Mouse (Mus musculus) splenic B cell, adult 2 months (primary cell): ENCODE results near the gene Snrpn.
"Not testable (repeated sequence)": the region's sequence is repeated elsewhere in the genome, so short reads cannot be mapped to it uniquely, and the experiment has no call there.

ENCODE experiments used
- DNase-seq: peaks from one replicate; pipeline ENCODE4 v3.0.0-alpha.2; 2011; ENCODE audit warnings: low read depth, low spot score
- H3K27me3 ChIP-seq: 2 replicates; pipeline ENCODE4 v1.6.1; 2012; ENCODE audit warnings: mild to moderate bottlenecking, low read length, moderate library complexity, mixed read lengths; ENCODE audit not compliant: control insufficient read depth, poor library complexity, insufficient read depth, severe bottlenecking
- H3K36me3 ChIP-seq: 2 replicates; pipeline ENCODE4 v1.6.1; 2012; ENCODE audit warnings: mild to moderate bottlenecking, low read length, moderate library complexity, mixed read lengths; ENCODE audit not compliant: control insufficient read depth, poor library complexity, insufficient read depth, severe bottlenecking

Snrpn gene

DNA sequence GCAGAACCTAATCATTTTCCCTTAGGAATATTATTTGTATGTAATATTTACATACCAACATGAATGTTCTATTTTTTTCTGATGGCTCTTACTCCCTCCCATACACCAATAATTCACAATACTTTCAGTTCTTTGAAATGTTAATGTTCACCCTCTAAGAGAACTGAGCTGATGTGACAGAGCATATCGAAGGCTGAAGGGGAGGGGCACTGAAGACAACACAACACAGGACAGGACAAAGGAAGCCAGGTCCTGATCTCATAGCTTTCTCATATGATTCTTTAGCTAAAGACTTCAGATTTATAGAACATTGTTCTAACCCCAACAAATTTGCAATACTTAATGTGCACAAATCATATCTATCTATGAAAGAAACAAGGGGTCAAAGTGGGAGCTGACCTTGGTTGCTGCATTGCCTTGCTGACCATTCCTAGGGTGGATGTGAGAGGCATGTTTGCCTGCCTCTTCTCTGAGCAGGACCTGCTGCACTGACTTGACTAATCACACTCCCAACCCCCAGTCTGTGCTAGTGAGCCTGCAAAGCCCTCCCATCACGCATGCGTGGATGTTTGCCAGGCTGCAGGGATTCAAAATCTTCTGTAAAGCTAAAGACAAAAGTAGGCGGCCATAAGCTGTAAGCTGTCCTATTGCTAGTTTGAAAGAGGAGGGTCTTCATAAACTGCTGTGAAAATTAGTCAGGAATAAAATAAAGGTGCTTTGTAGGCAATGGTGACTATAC lies at the start of gene Snrpn:
Gene Snrpn, minus strand, starts transcription at position 478 of the 739 bp plus-strand sequence.
- Histone ChIP-seq H3K27me3 (no peaks in the 10 kb centered on the region), H3K36me3 (no peaks in the 10 kb centered on the region)
- no peak for DNase-seq

DNA sequence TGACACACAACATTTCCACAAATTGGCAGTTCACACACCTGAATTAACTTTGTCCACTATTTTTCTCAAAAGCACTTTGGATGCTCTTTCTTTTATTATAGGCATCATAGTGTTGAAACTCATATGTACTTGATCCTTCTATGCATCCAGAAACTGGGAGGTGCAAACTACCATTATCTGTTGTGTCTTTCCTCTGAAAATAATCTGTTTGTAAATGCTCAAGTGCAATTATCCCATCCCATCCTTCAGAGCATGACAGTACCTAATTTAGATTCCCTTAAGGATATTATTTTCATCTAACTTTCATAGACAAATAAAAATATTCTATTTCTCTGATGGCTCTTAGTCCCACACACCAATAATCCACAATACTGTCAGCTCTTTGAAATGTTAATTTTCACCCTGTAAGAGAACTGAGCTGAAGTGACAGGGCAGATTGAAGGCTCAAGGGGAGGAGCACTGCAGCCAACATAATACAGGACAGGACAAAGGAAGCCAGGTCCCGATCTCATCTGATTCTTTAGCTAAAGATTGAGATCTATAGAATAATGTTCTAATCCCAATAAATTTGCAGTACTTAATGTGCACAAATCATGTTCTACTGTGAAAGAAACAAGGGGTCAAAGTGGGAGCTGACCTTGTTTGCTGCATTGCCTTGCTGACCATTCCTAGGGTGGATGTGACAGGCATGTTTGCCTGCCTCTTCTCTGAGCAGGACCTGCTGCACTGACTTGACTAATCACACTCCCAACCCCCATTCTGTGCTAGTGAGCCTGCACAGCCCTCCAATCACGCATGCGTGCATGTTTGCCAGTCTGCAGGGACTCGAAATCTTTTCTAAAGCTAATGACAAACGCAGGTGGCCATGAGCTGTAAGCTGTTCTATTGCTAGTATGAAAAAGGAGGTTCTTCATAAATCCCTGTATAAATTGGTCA lies 30.5 kb upstream of the Snrpn start:
- no peak for DNase-seq
- H3K36me3 ChIP-seq = no peaks in the 10 kb centered on the region
- H3K27me3 ChIP-seq = no peaks in the 10 kb centered on the region

DNA sequence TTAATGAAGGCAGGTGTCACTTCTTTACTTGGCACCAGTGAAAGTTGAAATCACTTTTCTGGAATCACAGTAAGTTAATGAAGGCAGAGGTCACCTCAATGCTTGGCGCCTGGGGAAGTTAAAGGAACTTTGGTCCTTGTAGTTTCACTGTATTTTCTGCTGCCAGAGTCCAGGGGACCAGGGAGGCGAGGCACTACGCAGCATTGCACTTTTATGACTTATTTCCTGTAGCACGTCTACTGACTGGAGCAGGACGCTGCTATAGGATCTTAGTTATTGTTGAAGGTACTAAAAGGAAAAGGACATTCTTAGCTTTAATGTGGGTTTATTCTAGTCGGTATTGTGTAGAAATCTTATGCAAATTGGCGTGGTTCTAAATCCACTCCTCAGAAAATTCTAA lies 14.7 kb downstream of the Snrpn start:
- H3K36me3 ChIP-seq = no peaks in the 10 kb centered on the region
- no peaks in the 10 kb centered on the region for H3K27me3 ChIP-seq
- DNase-seq = no peak

DNA sequence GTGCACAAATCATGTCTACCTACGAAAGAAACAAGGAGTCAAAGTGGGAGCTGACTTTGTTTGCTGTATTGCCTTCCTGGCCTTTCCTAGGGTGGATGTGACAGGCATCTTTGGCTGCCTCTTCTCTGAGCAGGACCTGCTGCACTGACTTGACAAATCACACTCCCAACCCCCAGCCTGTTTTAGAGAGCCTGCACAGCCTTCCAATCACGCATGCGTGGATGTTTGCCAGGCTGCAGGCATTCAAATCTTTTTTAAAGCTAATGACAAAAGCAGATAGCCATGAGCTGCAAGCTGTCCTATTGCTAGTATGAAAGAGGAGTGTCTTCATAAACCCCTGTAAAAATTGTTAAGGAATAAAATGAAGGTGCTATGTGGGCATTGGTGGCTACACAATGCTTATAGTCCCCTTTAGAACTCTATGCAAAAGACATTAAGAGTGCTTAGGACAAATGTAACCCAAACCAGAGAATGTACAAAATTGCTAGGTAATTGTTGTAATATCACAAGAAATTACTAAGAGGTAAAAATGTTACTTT lies 16.9 kb downstream of the Snrpn start:
- H3K36me3 ChIP-seq, H3K27me3 ChIP-seq, DNase-seq: not testable (repeated sequence)

DNA sequence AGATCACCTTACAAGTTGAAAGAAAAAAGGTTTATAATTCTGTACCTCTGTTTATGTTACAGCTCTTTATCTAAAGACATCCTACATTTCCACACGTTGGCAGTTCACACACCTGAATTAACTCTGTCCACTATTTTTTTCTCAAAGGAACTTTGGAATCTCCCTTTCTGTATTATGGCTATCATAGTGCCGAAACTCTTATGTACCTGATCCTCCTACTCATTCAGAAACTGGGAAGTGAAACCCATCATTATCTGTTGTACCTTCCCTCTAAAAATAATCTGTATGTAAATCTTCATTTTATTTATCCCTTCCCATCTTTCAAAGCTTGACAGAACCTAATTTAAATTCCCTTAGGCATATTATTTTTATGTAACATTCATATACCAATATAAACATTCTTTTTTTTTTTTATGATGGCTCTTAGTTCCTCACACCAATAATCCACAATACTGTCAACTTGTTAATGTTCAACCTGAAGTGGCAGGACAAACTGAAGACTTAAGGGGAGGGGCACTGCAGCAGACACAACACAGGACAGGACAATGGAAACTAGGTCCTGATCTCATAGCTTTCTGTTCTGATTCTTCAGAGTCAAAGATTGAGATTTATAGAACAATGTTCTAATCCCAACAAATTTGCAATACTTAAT lies 17.5 kb downstream of the Snrpn start:
- DNase-seq = no peak

DNA sequence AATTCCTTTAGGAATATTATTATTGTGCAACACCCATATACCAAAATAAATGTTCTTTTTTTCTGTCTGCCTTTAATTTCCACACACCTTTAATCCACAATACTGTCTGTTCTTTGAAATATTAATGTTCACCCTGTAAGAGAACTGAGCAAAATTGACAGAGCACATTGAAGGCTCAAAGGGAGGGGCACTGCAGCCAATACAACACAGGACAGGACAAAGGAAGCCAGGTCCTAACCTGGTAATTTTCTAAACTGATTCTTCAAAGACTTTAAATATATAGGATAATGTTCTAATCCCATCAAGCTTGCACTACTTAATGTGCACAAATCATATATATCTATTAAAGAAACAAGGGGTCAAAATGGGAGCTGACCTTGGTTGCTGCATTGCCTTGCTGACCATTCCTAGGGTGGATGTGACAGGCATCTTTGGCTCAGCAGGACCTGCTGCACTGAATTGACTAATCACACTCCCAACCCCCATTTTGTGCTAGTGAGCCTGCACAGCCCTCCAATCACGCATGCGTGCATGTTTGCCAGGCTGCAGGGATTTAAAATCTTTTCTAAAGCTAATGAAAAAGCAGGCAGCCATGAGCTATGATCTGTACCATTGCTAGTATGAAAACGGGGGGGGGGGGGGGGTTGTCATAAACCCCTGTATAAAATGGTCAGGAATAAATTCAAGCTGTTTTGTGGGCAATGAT lies 42.7 kb downstream of the Snrpn start:
- H3K27me3 ChIP-seq = no peaks in the 10 kb centered on the region
- no peak for DNase-seq
- no peaks in the 10 kb centered on the region for H3K36me3 ChIP-seq

More for the DNA sequence above, 17.5 kb downstream of the Snrpn start:
- H3K27me3 ChIP-seq = no peaks in the 10 kb centered on the region
- H3K36me3 ChIP-seq = no peaks in the 10 kb centered on the region

DNA sequence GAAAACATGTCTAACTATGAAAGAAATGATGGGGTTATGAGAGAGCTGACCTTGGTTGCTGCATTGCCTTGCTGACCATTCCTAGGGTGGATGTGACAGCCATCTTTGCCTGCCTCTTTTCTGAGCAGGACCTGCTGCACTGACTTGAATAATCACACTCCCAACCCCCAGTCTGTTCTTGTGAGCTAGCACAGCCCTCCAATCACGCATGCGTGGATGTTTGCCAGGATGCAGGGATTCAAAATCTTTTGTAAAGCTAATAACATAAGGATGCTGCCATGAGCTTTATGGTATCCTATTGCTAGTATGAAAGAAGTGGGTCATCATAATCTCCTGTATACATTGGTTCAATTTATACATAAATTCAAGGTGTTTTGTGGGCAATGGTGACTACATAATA lies 63.7 kb downstream of the Snrpn start:
- DNase-seq = no peak
- Histone ChIP-seq H3K27me3 (no peaks in the 10 kb centered on the region), H3K36me3 (no peaks in the 10 kb centered on the region)

DNA sequence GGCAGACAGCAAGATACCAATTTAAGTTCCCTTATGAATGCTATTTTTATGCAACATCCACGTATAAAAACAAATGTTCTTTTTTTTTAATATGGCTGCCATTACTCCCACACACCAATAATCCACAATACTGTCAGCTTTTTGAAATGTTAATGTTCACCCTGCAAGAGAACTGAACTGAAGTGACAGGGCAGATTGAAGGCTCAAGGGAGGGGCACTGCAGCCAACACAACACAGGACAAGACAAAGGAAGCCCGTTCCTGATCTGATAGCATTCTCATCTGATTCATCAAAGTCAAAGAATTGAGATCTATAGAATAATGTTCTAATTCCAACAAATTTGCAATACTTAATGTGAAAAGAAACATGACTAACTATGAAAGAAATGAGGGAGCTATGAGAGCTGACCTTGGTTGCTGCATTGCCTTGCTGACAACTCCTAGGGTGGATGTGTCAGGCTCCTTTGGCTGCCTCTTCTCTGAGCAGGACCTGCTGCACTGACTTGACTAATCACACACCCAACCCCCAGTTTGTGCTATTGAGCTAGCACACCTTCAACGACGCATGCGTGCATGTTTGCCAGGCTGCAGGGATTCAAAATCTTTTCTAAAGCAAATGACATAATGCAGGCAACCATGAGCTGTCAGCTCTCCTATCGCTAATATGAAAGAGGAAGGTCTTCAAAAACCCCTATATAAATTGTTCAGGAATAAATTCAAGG lies 92.4 kb downstream of the Snrpn start:
- DNase-seq = no peak
- H3K27me3 ChIP-seq = no peaks in the 10 kb centered on the region
- H3K36me3 ChIP-seq = no peaks in the 10 kb centered on the region

DNA sequence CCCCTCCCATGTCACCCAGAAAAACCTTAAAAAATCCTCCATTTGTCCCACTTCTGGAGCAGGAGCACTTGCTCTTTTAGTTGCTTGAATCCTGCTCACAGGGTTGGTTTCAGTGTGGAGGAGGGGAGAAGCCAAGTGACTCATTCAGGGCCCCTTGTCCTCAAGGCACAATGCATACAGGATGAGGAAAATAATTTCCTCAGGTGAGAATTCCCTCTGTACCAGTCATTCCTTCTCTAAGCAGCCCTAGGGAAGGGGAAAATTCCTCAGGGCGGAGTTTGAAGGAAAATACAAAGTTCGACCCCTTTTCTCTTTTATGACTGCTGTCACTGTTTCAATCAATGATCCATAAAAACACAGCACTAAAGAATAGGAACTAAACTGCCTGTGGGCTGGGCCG lies 126.8 kb downstream of the Snrpn start:
- no peak for DNase-seq
- H3K27me3 ChIP-seq = no peaks in the 10 kb centered on the region
- no peaks in the 10 kb centered on the region for H3K36me3 ChIP-seq

DNA sequence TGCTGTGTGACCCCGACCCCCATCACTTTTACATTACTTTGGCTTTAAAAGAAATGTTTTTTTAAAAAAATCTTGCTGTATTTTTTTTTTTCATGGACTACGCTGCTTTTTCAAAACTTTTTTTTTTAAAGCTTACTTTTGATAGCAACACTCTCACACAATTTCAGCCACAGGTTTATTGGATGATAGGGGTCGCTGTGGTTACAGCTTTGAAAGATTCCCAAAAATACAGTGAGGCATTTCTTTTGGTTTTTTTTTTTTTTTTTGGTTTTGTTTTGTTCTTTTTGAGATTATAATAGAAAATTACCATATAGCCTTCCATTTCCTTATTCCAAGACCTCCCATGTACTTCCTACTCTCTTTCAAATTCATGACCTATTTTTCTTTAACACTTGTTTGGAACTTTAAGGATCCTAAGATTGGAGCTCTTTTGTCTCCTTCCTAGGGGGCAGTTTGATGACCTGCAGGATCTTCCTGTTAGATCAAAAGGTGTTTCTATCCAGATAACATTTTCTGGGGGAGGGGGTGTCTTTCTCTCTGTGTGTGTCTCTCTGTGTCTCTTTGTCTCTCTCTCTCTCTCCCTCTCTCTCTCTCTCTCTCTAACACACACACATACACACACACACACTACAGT lies 132.2 kb downstream of the Snrpn start:
- no peak for DNase-seq
- Histone ChIP-seq H3K36me3 (no peaks in the 10 kb centered on the region), H3K27me3 (no peaks in the 10 kb centered on the region)

DNA sequence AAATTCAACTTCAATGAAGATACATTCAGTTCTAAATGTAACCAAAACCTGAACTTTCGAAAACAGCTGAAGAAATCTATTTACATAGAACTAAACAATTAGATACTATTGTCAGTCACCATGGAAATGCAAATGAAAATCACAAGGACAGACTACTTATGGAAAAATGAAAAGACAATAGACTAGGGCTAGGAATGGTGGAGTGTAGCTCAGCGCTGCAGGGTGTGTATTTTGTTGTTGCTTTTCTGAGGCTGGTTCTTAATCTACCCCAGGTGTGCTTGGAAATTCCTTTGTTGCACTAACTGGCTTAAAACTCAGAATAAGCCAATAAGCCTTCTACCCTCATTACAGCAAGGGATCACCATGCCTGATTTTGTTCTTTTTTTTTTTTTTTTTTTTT lies 133.8 kb downstream of the Snrpn start:
- DNase-seq = no peak
- H3K27me3 ChIP-seq = no peaks in the 10 kb centered on the region
- no peaks in the 10 kb centered on the region for H3K36me3 ChIP-seq

DNA sequence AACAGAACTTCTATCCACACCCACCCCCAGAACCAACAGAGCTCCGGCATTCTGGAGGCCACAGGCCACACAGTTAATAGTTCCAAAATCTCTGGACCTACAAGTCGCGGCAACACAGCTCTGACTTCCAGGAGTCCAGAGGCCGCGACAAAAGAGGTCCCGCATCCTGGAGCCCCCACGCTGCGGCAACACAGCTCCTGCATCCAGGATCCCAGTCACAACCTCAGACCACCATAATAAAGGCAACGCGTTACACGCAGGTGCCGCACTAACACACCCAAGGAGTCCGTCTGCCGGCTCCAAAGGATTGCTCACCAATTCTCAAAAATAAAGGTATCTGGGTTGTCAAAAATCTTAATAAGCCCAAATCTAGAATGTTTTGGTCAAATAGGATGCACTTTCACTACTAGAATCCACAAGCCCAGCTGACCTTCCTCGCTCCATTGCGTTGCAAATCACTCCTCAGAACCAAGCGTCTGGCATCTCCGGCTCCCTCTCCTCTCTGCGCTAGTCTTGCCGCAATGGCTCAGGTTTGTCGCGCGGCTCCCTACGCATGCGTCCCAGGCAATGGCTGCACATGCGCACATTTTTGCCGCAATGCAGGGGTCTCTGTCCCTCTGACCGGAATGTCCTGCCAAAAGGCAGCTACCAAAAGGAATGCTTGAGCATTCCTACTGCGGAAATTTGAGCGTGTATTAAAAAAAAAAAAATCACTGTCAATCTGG lies 135.3 kb downstream of the Snrpn start, which contains the start of the genes Snurf and Gm38393:
Gene Snurf, minus strand, starts transcription at position 444 of the 725 bp plus-strand sequence.
Gene Gm38393, minus strand, starts transcription at position 459 of the 725 bp plus-strand sequence.
- no peaks in the 10 kb centered on the region for H3K27me3 ChIP-seq
- no peak for DNase-seq
- no peaks in the 10 kb centered on the region for H3K36me3 ChIP-seq
